24 mouse cellular contexts compared by ENCODE assay signal in genomic region chr13:108604213-108604612, GRCm38 (mm10).
"Had no signal": no experiment of that assay in that cellular context is flagged by ENCODE, and none has a peak within 500 bp of the region (broad histone marks: within the 10 kb centered on the region; RNA-seq: fewer than 3 reads in every experiment).

No protein-coding gene starts in this region.

- H3K4me3 ChIP-seq: heart, adult 2 months; heart, embryonic 13.5 days; heart, embryonic 15.5 days; hindbrain, embryonic 13.5 days; hindbrain, embryonic 15.5 days; intestine, embryonic 15.5 days; kidney, embryonic 15.5 days; limb, embryonic 13.5 days; limb, embryonic 15.5 days; liver, embryonic 12.5 days had no signal

- H3K36me3 ChIP-seq: heart, embryonic 13.5 days; heart, embryonic 15.5 days; hindbrain, embryonic 13.5 days; hindbrain, embryonic 15.5 days; intestine, embryonic 15.5 days; kidney, embryonic 15.5 days; limb, embryonic 13.5 days; limb, embryonic 15.5 days; liver, embryonic 12.5 days had no signal

- H3K27me3 ChIP-seq: heart, embryonic 13.5 days; heart, embryonic 15.5 days; hindbrain, embryonic 13.5 days; hindbrain, embryonic 15.5 days; intestine, embryonic 15.5 days; kidney, embryonic 15.5 days; limb, embryonic 13.5 days; limb, embryonic 15.5 days; liver, embryonic 12.5 days had no signal

- DNase-seq: gastrocnemius, postnatal 14 days; gastrocnemius, postnatal 36 days; heart, adult 2 months; heart, postnatal 14 days; heart, postnatal 36 days; kidney, adult 18-20 months; kidney, adult 8-10 months; kidney, postnatal 36 days; layer of hippocampus, adult 9-11 months; layer of hippocampus, postnatal 36 days; lung, adult 18-20 months had no signal

- H3K9me3 ChIP-seq: heart, embryonic 13.5 days; heart, embryonic 15.5 days; hindbrain, embryonic 13.5 days; hindbrain, embryonic 15.5 days; intestine, embryonic 15.5 days; kidney, embryonic 15.5 days; limb, embryonic 13.5 days; limb, embryonic 15.5 days; liver, embryonic 12.5 days had no signal

- H3K9ac ChIP-seq: heart, embryonic 13.5 days; heart, embryonic 15.5 days; hindbrain, embryonic 13.5 days; hindbrain, embryonic 15.5 days; intestine, embryonic 15.5 days; kidney, embryonic 15.5 days; limb, embryonic 13.5 days; limb, embryonic 15.5 days; liver, embryonic 12.5 days; liver, embryonic 14.5 days had no signal

- ATAC-seq: hindbrain, postnatal 0 days; inflammation-experienced regulatory T-cells, adult 6 months; intestine, embryonic 15.5 days; liver, embryonic 12.5 days had no signal

- H3K4me2 ChIP-seq: heart, embryonic 11.5 days; heart, embryonic 13.5 days; heart, embryonic 15.5 days; hindbrain, embryonic 13.5 days; hindbrain, embryonic 15.5 days; intestine, embryonic 15.5 days; kidney, embryonic 15.5 days; limb, embryonic 13.5 days; limb, embryonic 15.5 days; liver, embryonic 12.5 days had no signal

- H3K4me1 ChIP-seq: heart, embryonic 13.5 days; hindbrain, embryonic 13.5 days; hindbrain, embryonic 15.5 days; intestine, embryonic 15.5 days; kidney, embryonic 15.5 days; limb, embryonic 15.5 days; liver, embryonic 12.5 days had no signal

- H3K27ac ChIP-seq: heart, adult 2 months; heart, embryonic 13.5 days; heart, embryonic 15.5 days; hindbrain, embryonic 13.5 days; hindbrain, embryonic 15.5 days; hindbrain, postnatal 0 days; intestine, embryonic 15.5 days; limb, embryonic 13.5 days; limb, embryonic 15.5 days; liver, embryonic 12.5 days; liver, embryonic 14.5 days had no signal
